Mouse (Mus musculus): ENCODE measurements around the gene Gns.
A peak's percentile ranks its signal among the peaks of the same experiment; 100 is the strongest.

Gns gene

GRCm38 (mm10) chr10:121429981-121430682 is 65.2 kb downstream of the Gns start:
- DNase-seq (ENCODE audit: low spot score in 2 of 2), result peak; percentile 49 to 76

GRCm38 (mm10) chr10:121430764-121431540 is 66.1 kb downstream of the Gns start:
- DNase-seq (ENCODE audit: low spot score in 2 of 2), result no peak

- peak in 1 of 2 experiments; percentile 55 for DNase-seq (ENCODE audit: low spot score in 2 of 2)
Measured at GRCm38 (mm10) chr10:121432041-121432634, 67.2 kb downstream of the Gns start.

GRCm38 (mm10) chr10:121432635-121433280 is 67.9 kb downstream of the Gns start:
- no peak for DNase-seq (ENCODE audit: low spot score in 2 of 2)

GRCm38 (mm10) chr10:121434441-121435103 is 69.7 kb downstream of the Gns start:
- no peak for DNase-seq (ENCODE audit: low spot score in 2 of 2)

GRCm38 (mm10) chr10:121435546-121436257 is 70.8 kb downstream of the Gns start:
- DNase-seq (ENCODE audit: low spot score in 2 of 2), result no peak

- DNase-seq (ENCODE audit: low spot score in 2 of 2), result no peak
Measured at GRCm38 (mm10) chr10:121436258-121436645, 71.4 kb downstream of the Gns start.

GRCm38 (mm10) chr10:121436693-121437092 is 71.8 kb downstream of the Gns start:
- DNase-seq (ENCODE audit: low spot score in 2 of 2), result no peak

GRCm38 (mm10) chr10:121438109-121438508 is 73.2 kb downstream of the Gns start:
- no peak for DNase-seq (ENCODE audit: low spot score in 2 of 2)

GRCm38 (mm10) chr10:121439310-121439731 is 74.4 kb downstream of the Gns start:
- peak; percentile 54 to 78 for DNase-seq (ENCODE audit: low spot score in 2 of 2)

GRCm38 (mm10) chr10:121443791-121444190 is 78.9 kb downstream of the Gns start:
- DNase-seq (ENCODE audit: low spot score in 2 of 2), result no peak

GRCm38 (mm10) chr10:121444198-121444597 is 79.3 kb downstream of the Gns start:
- peak in 1 of 2 experiments; percentile 58 for DNase-seq (ENCODE audit: low spot score in 2 of 2)

- DNase-seq (ENCODE audit: low spot score in 2 of 2), result no peak
Measured at GRCm38 (mm10) chr10:121445808-121446207, 80.9 kb downstream of the Gns start.

All from heart, adult 9 months (tissue).